Mouse (Mus musculus) urinary bladder, postnatal 25 days (tissue): ENCODE measurements around the gene Zmym5.
"Not testable (repeated sequence)": the region's sequence is repeated elsewhere in the genome, so short reads cannot be mapped to it uniquely, and the experiment has no call there.

Experiments used
- DNase-seq: peaks from one replicate; pipeline ENCODE4 v3.0.0; 2022; ENCODE audit warnings: low spot score

Zmym5 gene

DNA sequence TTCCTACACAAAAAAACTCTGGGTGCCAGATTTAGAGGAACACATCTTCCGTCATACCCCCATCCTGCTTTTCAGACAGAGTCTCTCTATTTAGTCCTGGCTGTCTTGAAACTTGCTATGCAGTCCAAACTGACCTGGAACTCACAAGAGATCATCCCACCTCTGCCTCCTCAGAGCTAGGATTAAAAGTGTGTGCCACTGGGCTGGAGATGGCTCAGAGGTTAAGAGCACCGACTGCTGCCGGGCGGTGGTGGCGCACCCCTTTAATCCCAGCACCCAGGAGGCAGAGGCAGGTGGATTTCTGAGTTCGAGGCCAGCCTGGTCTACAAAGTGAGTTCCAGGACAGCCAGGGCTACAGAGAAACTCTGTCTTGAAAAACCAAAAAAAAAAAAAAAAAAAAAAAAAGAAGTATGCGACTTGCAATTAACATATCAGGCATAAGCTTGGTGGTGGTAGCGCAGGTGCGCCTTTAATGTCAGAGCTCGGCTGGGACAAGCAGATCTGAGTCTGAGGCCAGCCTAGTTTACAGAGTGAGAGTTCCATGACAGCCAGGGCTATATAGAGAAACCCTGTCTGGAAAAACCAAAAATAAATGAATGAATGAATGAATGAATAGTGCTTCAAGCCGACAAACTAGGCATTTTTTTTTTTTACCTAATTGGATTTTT, 34.8 kb downstream of the Zmym5 start:
- no peak for DNase-seq

DNA sequence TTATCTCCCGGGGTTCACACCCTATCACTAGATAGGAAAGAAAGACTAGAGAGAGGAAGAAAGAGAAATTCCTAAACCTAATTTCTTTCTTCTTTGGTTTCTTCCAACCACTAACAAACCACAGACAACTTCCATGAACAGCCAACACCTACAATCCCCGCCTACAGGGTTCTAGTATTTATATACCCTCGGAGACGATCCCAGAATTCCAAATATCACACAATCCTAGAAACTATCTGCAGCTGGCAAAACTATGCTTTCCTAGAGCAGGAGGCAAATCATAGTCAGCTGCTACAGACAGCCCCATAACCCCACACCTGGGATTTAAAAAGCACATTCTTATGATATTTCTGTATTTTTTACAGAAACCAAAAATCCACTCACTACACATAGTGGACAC, 36.1 kb downstream of the Zmym5 start:
- DNase-seq = no peak

GRCm38 (mm10) chr14:56766438-56766837, 45.1 kb downstream of the Zmym5 start:
- DNase-seq = not testable (repeated sequence)

DNA sequence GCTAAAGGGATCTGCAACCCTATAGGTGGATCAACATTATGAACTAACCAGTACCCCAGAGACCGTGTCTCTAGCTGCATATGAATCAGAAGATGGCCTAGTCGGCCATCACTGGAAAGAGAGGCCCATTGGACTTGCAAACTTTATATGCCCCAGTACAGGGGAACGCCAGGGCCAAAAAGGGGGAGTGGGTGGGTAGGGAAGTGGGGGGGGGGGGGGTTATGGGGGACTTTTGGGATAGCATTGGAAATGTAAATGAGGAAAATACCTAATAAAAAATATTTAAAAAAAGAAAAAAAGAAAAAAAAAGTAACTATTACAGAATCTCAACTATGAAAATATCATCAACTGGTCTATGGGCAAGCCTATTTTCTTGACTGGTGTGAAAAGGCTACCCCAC, 46.4 kb downstream of the Zmym5 start:
- DNase-seq = not testable (repeated sequence)

DNA sequence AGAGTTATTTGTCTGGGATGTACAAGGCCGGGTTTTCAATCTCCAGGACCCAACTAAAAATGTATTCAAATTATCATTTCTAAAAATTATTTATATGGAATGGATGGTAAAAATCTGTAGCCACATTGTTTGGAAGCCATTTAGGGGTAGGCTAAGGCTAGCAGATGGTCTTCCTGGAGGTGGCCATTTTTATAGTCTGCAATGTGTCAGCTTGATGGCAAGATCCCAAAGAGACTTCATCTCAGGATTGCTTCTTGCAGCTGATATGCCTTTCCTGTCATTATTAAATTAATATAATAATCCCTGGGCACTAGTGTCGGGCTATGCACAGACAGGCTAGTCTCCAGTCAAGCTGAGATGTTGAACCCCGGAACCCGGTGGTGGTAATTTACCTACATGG, 60.2 kb downstream of the Zmym5 start:
- DNase-seq = no peak
